Mouse (Mus musculus): ENCODE measurements around the gene Gm47996.
"Not testable (repeated sequence)": the region's sequence is repeated elsewhere in the genome, so short reads cannot be mapped to it uniquely, and the experiment has no call there.

DNA sequence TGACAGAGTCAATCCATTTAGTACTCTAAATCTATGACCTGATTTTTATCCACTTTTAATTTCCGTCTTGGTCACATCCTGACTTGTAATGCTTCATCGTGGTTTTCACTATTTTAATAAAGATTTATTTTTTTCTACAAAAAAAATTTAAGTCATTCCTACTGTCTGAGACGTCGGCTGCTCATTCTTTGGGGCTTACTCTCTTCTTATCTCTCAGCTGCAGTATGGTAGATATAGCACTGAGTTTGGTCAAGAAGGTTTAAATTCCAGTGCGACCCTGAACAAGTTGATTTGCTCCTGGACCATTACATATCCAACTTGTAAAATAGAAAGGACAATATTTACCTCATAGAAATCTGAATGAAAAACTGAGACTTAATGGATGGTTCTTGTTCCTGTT, 1.7 kb downstream of the Gm47996 start:
- TF ChIP-seq CTCF (IDR thresholded peaks at IDR 0.05; ENCODE audit: low read depth), result not testable (repeated sequence)
- peak; percentile 41 for TF ChIP-seq EP300 (IDR thresholded peaks at IDR 0.05; ENCODE audit: low read depth)
